Mouse (Mus musculus): Measurements from ENCODE around the gene Nifk.

Nifk gene

GRCm38 (mm10) chr1:118321661-118322201 is at the start of gene Nifk:
Gene Nifk, plus strand, starts transcription at chr1:118321839.
- peak; percentile 95 for DNase-seq

GRCm38 (mm10) chr1:118275139-118275538 is 46.5 kb upstream of the Nifk start:
- no peak for DNase-seq

- no peak for DNase-seq
Measured at GRCm38 (mm10) chr1:118292291-118292690, 29.3 kb upstream of the Nifk start.

GRCm38 (mm10) chr1:118294192-118294591 is 27.4 kb upstream of the Nifk start:
- DNase-seq, result no peak

GRCm38 (mm10) chr1:118294826-118295225 is 26.8 kb upstream of the Nifk start:
- DNase-seq, result no peak

GRCm38 (mm10) chr1:118296673-118297072 is 25.0 kb upstream of the Nifk start:
- no peak for DNase-seq

GRCm38 (mm10) chr1:118297719-118298118 is 23.9 kb upstream of the Nifk start:
- DNase-seq, result no peak

- peak; percentile 92 for DNase-seq
Measured at GRCm38 (mm10) chr1:118310780-118311621, 10.6 kb upstream of the Nifk start.

GRCm38 (mm10) chr1:118311622-118312326 is 9.9 kb upstream of the Nifk start, which contains the start of gene Tsn:
Gene Tsn, minus strand, starts transcription at chr1:118311739.
- peak; percentile 28 for DNase-seq

GRCm38 (mm10) chr1:118320696-118321095 is 943 bp upstream of the Nifk start:
- DNase-seq, result peak; percentile 24

GRCm38 (mm10) chr1:118334749-118335713 is 13.4 kb downstream of the Nifk start:
- DNase-seq, result no peak

GRCm38 (mm10) chr1:118335847-118336246 is 14.2 kb downstream of the Nifk start:
- DNase-seq, result no peak

GRCm38 (mm10) chr1:118337921-118338320 is 16.3 kb downstream of the Nifk start:
- no peak for DNase-seq

- no peak for DNase-seq
Measured at GRCm38 (mm10) chr1:118343649-118344435, 22.2 kb downstream of the Nifk start.

- no peak for DNase-seq
Measured at GRCm38 (mm10) chr1:118349922-118350321, 28.3 kb downstream of the Nifk start.

GRCm38 (mm10) chr1:118359071-118359761 is 37.6 kb downstream of the Nifk start:
- peak; percentile 18 for DNase-seq

GRCm38 (mm10) chr1:118367970-118368369 is 46.3 kb downstream of the Nifk start:
- no peak for DNase-seq

GRCm38 (mm10) chr1:118368721-118369461 is 47.3 kb downstream of the Nifk start:
- no peak for DNase-seq

- no peak for DNase-seq
Measured at GRCm38 (mm10) chr1:118377784-118378183, 56.1 kb downstream of the Nifk start.

GRCm38 (mm10) chr1:118380105-118380786 is 58.6 kb downstream of the Nifk start:
- DNase-seq, result no peak

Measured in cerebellum, adult 9-11 months (tissue).